Mouse (Mus musculus) CD4-positive, CD25-positive, alpha-beta regulatory T cell, adult 4 months (primary cell): Measurements from ENCODE around the gene Manf. TPM values are rescaled to one million over a fixed set of nuclear protein-coding genes. Genes with fewer than 3 reads are reported as not detected.

Experiments
- ATAC-seq: one replicate; pipeline ENCODE4 v1.8.0; 2017
- polyA plus RNA-seq, 2 experiments: library from polyadenylated mRNA; unstranded; fragments of 100-300 nt; shearing (Covaris generic); gene quantifications; one replicate each; pipeline ENCODE4 v1.2.1; 2017

Manf gene
- polyA plus RNA-seq = 100 to 1,000 TPM; 124 to 139 TPM

DNA sequence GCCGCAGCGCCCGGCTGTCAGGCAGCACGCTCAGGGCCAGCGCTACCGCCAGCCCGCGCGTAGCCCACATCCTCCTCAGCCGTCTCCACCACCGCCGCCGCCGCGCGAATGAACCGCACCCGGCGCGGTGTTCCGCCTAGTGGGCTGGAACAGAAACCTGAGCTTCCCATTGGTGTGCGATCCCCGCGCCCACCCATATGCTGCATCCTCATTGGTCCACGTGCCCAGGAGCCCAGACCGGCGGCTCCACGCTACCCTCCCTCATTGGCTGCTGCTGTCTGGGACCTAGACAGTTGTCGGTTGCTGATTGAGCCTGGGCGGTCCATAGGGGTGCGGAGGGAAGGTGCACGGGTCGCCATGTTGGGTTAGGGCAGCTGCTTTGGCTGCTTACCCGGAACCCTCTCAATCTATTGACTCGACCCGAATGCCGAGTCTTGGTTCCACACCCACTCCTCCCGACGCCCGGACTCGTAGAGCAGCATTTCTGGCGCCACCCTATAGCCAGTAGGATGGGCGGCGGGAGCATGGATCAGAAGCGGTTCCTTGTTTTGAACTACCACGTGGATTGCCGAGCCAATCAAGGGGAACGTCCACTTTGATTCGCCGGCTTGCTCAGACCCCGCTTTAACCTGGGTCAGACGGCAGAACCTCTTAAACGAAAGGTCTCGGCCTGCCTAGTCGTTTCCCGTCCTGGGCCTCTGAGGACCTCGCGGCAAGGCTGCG lies at the start of gene Manf:
TSS of gene Manf (minus strand) at position 151 of the 723 bp plus-strand sequence.
- ATAC-seq = peak; percentile 88

DNA sequence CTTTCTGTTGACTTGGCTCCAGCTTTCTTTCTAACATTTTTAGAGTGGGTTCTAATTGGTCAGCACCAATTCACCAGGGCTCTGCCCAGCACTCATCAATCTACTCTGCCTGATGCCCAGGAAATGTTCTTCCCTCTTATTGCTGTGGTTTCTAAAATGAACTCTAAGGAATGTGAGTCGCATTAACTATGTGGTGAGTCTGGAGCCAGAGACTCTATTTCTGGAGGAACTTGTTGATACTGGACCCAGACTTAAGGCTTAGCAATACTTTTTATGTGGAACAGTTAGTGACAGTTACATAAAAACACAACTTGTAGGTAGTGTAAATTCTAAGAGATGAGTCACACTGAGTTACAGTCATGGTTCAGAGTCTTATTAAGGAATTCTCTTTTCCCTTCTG lies 43.2 kb upstream of the Manf start:
- no peak for ATAC-seq

DNA sequence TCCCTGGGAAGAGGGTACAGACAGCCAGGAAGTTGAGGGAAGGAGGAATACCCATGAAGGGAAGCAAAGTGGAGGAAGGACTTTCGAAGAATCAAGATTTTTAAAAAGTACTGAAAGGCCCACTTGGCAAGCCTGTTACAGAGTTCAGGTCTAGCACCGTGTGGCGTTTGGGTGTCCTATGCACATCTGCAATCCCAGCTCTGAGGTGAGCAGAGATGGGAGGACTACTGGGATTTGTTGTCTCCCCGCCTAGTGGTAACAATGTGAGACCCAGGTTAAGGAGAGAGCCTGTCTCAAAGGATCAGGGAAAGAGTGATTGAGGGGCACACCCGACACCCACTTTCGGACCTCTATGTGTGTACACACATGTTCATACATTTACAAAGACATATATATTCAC lies 23.1 kb upstream of the Manf start:
- ATAC-seq = no peak

DNA sequence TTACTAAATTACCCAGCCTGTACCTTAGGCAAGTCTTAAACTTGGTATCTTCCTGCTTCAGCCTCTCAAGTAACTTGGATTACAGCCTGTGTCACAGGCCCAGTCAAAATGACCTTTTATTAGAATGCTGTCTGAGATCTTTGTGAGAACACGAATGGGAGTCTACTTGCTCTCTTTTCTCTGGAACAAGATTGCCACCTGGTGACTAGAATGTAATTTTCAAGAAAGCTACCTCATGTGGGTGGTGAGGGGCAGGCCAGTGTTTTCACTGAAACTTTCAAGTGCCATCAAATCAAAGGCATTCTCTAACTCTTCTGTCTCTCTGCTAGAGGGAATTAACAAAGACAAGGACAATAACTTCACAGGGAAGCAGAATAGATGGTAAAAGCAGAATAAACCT lies 22.0 kb upstream of the Manf start:
- no peak for ATAC-seq

DNA sequence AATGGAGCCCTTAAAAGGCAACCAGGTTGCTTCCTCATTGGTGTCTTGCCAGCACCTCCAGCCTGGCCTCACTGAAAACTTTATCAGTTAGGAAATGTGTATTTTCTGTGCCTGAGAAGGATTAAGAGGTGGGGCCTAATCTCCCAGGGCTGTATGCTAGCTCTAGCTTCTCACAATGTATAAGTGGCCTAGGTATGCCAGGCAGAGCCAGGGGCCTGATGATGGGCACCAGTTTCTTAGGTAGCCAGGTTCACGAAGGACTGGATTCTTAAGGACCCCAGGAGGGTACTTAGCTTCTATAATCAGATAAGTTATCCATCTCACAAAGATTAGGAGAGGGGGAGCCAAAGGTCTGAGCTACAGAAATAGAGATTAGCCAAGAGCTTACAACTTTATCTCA lies 19.8 kb upstream of the Manf start:
- ATAC-seq = no peak

DNA sequence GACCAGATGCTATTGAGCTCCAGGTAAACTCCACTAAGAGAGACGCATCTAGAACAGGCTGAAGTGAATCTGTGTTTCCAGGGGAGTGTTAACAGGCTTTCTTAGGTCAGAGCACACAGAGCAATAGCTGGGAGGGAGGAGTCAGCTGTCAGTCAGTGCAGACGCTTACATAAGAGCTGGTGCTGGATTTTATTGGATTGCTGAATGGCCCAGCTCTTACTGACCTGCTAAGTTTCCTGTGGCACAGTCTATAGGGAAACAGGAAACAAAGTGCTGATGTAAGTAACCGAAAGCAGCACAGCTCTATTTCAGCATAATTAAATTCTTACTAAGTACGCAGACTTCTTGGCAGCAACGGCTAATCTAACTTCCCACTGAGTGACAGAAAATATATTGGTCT lies 16.9 kb upstream of the Manf start:
- ATAC-seq = no peak

DNA sequence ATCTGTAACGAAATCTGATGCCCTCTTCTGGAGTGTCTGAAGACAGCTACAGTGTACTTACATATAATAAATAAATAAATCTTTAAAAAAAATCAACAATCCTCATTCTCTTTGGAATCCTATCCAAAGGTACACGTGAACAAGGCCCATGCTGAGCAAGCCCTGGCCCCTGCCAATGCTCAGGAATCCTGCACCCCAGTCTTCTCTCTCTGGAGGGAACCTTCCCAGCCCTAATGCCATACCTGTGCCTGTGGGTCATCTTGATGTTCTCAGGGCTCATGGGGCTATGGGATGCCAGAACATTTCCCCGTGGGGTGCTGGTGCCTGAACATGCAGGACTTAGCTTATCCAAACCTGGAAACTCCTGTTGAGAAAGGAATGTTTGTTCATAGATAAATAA lies 16.4 kb upstream of the Manf start:
- ATAC-seq = no peak

DNA sequence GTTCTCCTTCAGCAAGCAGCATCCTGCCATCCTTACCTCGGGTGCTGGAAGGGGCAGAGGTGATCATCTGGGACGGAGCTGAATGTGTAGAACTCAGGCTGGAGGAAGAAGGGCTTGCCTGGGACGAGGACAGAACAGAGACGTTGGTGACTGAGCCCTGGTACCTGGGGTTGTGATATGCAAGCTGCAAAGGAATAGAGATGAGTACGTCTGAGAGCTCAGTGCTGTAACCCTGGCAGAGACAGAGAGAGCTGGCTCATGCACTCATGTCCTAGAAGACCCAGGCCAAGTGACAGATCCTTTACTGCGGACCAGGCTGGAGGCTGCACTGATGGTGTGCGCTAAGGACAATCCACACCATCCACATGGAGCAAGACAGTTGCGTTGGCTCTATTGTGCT lies 14.8 kb upstream of the Manf start:
- no peak for ATAC-seq

DNA sequence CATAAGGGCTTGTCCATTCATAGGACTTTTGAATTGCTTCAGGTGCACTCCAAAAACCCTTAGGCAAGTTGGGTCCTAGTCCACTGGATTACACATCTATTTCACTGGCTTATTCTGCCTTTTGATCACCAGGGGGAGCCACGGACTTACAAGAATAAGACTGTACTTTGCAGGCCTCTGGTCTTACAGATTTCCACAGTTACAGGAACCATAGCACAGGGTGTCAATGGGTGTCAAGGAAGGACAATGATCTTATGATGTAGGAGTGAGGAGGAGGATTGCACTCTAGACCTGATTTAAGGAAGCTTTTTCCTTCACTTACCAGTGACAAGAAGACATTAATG lies 12.0 kb upstream of the Manf start:
- no peak for ATAC-seq

DNA sequence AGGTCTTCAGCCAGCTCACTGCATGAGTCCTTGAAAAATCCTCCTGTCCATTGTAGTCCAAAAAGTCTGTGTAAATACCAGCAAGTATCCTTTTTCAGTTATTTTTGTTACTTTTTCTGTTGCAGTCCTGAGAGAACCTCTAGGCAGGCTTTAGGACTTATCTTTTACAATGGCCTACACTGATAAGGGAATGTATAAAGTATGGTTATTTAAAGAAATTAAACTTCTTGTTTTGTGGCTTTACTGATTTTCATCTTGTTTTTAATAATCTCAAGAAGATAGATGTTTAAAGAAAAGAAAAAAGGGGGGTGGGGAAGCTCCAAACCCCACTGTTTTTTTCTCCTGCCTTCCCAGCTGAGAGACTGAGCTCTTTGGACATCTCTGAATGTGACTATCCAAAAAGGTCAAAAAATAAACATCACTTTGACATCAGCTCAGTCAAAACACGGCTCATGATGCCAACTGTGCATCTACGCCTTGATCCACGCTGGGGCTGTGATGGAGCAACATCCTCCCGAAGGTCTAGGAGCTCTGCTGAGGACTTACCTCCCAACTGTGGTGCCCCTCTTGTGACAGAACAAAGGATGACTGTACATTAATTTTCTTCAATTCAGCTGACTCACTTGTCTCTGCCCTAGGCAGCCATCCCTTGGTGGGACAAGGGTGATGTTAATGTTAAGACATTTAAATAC lies 11.5 kb upstream of the Manf start:
- no peak for ATAC-seq

DNA sequence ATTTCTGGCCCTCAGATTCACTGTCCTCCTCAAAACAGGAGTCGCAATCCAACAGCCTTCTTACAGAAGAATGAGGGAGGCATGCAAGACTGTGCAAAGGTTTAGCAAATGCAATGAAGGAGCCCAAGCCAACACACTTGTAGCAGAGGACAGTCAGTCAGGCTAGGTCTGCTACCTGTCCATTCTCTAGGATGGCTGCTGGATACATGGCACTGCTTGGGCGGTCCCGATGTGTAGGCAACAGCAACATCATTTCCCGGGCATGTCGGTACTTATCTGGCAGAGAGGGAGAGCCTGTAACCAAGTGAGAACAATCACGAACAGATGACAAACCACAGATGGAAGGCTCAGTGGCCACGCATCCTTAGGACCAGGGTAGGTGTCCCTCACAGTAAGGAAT lies 9.8 kb upstream of the Manf start:
- ATAC-seq = no peak

DNA sequence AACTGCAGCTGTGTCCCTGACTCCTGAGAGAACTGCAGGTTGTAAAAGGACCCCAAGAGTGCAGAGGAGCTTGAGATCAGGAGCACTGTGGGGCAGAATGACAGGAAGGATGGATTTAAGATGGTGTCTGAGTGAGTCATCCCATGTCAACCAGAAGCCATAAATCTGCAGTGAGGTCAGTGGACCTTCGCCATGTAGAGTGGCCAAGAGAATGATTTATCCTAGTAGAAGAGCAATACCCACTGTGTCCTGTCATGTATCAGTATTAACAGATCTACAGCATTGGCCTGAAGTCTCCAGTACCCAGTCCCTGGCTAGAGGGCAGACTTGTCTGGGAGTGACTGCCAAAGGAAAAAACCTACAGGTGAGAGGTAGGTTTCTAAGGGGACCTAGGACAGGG lies 7.1 kb upstream of the Manf start:
- no peak for ATAC-seq

DNA sequence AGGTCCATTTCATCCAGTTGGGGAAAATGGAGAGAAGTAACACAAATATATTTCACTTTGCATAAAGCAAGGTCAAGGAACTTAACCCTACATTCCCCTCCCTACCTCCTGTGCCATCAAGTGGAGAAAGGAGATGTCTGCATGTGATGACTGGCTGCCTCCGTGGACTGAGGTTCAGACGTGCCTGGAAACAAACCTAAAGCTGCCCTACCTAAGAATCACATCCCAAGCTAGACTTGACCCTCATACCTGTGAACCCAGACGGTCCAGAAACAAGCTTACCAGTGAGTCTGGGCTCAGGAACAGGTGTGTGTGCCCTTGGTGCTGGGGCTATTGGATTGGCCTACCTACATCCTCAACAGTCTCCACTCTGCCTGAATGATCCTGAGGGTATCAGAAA lies 1.5 kb upstream of the Manf start:
- ATAC-seq = no peak

DNA sequence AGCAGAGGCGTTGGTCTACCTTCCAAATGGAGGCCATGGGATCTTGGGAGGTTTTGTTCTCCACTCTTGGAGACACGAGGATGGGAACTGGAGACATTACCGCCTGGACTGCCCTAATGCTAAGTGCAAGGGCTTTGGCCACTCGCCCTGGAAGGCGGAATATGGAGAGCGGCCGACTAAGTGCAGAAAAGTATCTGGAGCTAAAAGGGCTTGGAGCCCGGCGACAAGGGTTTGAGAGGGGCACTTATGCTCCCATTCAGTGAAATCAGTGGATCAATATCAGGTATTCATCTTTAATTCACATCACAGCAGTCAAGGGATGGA lies 735 bp upstream of the Manf start:
- ATAC-seq = no peak

DNA sequence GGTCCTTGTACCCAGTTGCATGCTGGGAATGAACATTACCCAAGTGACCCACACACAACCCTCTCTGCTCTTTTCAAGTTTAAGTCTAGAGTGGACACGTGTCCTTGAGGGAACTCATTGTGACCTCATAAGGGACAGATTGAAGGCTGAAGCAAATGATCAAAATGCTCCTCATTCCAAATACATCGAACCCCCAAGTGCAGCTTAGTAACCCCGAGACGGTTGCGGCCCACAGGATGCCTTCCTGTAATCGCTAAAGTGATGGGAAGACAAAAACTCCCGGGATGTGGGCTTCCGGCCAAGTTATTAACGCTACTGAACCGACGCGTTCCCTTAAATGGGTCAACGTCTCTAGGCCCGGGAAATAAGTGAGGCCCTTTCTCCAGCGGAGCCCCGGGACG lies 438 bp downstream of the Manf start:
- ATAC-seq = no peak

DNA sequence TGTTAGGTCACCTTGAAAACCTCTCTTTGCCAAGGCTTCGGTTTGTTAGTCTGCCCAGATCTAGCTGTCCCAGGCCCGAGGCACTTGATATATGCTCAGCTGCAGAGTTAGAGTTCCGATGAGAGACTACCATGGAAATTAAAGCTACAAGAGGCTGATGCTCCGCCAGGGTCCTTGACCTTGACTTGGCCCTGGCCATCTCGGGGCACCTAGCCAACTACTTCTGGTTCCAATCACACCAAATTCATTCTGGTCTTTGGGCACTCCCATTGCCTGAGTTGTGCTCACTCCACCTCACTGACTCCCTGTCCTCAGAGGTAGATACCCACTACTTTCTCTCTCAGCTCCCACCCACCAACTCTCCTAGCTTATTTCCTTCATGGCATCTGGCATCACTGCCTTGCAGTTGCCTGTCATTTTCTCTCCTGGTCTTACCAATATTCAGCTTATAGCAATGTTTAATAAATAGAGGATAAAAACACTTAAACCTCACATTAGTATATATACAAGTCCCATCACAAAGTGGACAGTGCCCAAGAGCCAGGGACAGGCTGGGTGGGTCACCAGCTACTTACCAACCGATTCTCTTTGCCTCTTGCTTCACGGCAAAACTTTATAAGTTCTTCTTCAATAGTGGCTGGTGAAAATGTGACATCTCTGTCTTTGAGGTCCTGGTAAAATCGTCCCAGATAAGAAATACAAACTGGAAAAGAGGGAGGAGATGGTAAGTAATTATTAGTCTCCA lies 1.1 kb downstream of the Manf start:
- no peak for ATAC-seq

DNA sequence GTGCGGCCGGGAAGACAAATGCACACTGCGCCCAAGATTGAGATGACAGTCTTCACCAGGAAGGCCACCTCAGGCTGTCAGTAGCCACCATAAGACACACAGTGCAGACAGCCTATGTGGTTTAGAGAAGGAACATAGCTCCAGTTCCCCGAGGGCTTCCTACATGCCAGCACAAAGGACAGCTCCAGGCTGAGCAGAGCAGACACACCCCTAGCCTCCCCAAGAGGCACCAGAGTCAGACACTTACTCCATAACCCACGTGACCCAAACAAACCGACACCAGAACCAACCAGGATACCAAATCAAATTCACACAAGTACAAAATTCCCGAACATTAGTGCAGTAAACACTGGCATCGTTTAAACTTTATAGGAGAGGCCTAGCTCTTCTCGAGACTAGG lies 2.5 kb downstream of the Manf start:
- ATAC-seq = no peak

DNA sequence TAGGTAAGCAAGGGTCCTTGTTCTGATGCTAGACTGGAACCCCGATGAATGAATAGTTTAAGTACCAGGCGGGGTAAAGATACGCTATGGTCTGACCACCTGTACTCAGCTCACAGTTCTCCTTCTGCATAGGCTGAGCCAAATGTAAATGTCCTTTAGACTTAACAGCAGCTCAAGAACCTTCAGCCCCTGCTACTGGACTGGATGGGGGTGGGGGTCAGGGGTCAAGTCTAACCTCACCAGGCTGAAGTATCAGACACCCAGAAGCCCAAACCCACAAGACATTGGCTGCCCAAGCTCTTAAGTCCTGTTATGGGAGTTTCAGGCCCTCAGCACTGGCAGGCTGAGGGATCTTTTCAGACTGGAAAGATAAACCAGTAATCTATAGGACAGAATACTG lies 3.4 kb downstream of the Manf start:
- ATAC-seq = no peak

DNA sequence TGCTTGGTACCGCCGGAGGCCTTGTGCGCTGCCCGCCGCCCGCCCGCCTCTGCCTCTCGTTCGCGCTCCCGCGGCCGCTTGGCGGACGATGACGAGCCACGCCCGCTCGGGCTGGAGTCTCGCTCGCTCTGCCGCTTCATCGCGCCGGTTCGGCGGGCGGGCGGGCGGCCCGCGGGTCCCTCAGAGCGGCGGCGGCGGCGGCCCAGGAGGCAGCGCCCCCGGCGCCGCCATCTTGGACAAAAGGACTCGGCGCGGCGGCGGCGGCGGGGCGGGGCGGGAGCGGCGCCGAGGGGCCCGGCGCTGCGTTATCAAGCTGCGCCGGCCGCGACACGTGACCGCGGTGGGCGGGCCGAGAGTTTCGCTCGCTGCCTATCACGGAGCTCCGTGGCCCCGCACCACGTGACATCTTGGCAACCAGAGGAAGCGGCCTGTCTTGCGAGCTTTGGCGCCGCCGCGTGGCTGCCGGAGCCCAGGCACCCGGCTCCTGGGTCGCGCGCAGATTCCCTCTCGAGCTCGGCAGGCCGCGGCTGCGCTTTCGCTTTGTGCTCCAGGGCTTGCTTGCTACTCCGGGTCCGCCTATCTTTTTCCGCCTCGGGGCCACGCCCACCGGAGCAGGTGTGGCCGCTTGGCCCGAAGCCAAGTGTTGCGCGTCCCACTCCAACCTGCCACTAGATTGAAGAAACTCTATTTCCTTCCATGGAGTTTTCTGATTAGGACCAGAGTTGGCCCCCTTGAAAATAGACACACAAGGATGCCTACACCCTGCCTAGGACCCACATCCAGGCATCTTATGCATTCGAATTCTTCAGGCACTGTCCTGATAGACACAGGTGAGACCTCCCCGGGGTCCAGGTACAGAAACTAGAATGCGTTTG lies 4.7 kb downstream of the Manf start, which contains the start of gene Rbm15b:
TSS of gene Rbm15b (minus strand) at position 601 of the 875 bp plus-strand sequence.
- ATAC-seq = peak; percentile 73

DNA sequence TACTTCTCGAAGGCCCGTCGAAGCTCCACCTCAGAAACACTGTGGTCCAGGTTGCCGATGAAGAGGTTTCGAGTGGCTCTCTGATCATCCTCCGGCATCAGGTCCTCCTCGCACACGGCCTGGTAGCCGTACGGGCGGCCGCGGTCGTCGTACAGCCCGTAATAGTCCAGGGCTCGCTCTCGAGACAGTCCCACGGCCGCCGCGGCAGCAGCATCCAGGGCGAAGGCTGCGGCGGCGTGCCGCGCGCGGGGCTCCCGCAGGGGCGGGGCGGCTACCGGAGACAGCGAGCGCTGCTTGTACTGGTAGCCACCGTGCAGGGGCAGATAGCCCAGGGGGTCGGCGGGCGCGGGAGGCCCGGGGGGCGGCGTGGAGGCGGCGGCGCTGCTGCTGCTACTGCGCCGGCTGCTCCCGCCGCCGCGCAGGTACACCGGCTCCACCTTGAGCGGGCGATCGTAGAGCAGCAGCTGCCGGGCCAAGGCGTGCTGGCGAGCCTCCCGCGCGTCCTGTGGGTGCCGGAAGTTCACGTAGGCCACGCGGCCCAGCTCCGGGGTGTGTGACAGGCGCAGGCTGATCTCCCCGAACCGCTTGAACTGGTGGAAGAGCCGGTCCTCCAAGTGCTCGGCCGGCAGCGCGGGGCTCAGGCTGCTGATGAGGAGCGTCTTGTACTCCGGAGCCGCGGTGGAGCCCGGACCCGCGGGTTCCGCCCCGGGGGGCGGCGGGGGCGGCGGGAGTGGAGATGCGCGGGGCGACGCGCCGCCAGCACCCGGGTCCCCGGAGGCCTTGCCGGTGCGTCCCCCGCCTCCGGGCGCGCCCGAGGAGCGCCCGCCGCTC lies 5.7 kb downstream of the Manf start:
- ATAC-seq = peak; percentile 25

DNA sequence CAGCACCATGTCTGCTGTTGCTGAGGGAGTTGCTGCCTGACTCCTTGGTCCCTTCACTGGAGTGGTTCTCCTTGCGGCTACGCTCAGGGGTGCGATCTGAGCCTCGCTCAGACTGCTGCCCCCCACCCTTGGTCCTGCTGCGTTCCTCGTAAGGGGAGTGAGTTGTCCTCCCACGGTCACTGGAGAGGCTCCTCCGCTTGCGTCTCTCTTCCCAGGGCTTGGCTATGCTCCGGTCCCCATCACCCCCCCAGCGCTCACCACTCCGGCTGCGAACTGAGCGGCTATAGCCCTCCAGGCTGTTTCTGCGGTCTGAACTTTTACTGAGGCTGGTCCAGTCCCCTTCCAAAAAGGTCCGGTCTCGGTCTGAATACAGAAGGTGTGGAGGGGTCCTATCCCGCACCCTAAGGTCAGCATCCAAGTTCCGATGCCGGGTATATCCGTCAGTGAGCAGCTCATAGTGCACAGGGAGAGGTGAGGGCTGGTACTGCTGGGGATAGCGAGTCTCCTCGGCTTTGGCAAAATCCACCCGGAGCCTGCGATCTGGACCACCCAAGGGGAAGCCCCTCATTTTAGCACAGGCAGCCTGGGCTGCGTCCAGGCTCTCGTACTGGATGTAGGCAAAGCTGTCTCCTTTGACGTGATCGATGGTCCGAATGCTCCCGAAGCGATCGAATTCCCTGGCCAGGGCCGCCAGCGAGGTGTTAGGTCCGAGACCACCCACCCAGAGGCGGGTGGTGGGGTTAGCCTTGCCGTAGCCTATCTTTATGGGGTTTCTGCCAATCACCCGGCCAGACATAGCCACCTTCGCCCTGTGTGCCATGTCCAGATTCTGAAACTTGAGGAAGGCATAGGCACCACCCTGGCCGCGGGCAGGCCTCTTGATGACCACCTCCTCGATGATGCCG lies 6.5 kb downstream of the Manf start:
- ATAC-seq = no peak
